Mouse (Mus musculus) cortical plate, adult 2 months (tissue): Measurements from ENCODE around the gene Efhd1.

Experiments
- CTCF ChIP-seq: fragments of 200-500 bp; IDR thresholded peaks from 2 replicates; pipeline ENCODE4 v1.5.1; 2011; ENCODE audit warnings: mild to moderate bottlenecking, control low read depth, low read length; ENCODE audit not compliant: insufficient read depth; ENCODE audit errors: extremely low read depth
- POLR2A ChIP-seq: fragments of 200-500 bp; IDR thresholded peaks from 2 replicates; pipeline ENCODE4 v1.6.1; 2011; ENCODE audit warnings: mild to moderate bottlenecking, low read length, control low read depth; ENCODE audit not compliant: insufficient read depth; ENCODE audit errors: extremely low read depth

DNA sequence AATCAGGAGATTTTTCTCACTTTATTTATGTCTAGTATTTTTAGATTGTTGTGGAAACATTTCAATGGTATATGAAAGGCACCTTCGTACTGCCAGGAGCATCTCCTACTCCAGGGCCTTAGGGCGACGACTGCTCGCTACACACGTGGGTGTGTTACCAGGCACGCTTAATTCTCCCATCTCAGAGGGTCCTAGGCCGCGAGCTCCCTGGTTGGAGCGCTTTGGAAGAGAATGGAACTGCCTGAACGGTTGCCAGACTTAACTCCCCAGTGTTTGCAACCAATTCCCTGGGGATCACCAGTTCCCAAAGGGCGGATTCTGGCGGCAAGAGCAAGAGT lies 398 bp upstream of the Efhd1 start:
- TF ChIP-seq CTCF (no peak), POLR2A (no peak)
